Mouse (Mus musculus) layer of hippocampus, postnatal 36 days (tissue): ENCODE results near the gene Klhl32. TPM values are rescaled to one million over a fixed set of nuclear protein-coding genes. Genes with fewer than 3 reads are reported as not detected.

Experiments
- total RNA-seq, 2 experiments: library from RNA; stranded (reverse); gene quantifications; 2 replicates each; pipeline ENCODE4 v1.2.3; 2021

The Klhl32 gene
- total RNA-seq, 2 experiments from 2014 or later = 17.4 to 19.2 TPM

Other genes starting within 250 kb of the Klhl32 start
- gene Ndufaf4, start 47.0 kb upstream of the Klhl32 start, total RNA-seq = 10 to 100 TPM; 39.7 to 40.7 TPM
- gene Gpr63, start 115.3 kb upstream of the Klhl32 start, total RNA-seq = 10 to 100 TPM; 44.0 to 52.3 TPM